Mouse (Mus musculus): ENCODE results near the gene Rogdi. TPM values are rescaled to one million over a fixed set of nuclear protein-coding genes. Genes with fewer than 3 reads are reported as not detected.
A peak's percentile ranks its signal among the peaks of the same experiment; 100 is the strongest.

The Rogdi gene
- 53.5 and 59.9 TPM in 2 replicates for polyA plus RNA-seq (2014; fragmentation: Nextera tagmentation; extraction: Ambion mirVana)

GRCm38 (mm10) chr16:5013054-5013838 lies at the start of gene Rogdi:
Rogdi (minus strand) TSS chr16:5013553.
- ATAC-seq (ENCODE audit: insufficient read depth), result peak; percentile 99
- Histone ChIP-seq H3K4me2 (peak within 1 kb of the TSS; percentile 73), H3K9me3 (ENCODE audit: low read depth, low read length) (no peaks in the 10 kb centered on the region), H3K4me1 (ENCODE audit: insufficient read depth) (no peaks in the 10 kb centered on the region), H3K27me3 (ENCODE audit: insufficient read depth, low read length) (no peaks in the 10 kb centered on the region), H3K27ac (ENCODE audit: low read depth) (no peak within 1 kb of the TSS), H3K36me3 (ENCODE audit: insufficient read depth) (peaks cover 46% of the 10 kb centered on the region), H3K9ac (peak within 1 kb of the TSS; percentile 65), H3K4me3 (ENCODE audit: low read depth, low read length) (peak within 1 kb of the TSS; percentile 68)
- WGBS, result under 1% methylated on average over 63 of the region's 63 CpGs
- peak; percentile 100 for DNase-seq
- TF ChIP-seq CTCF (IDR thresholded peaks at IDR 0.05; ENCODE audit: low read depth), result no peak

- no peak overlapping the region for H3K9ac ChIP-seq
- H3K4me3 ChIP-seq (ENCODE audit: low read depth, low read length), result no peak overlapping the region
- ATAC-seq (ENCODE audit: insufficient read depth) (no peak), DNase-seq (peak; percentile 46)
- no peaks in the 10 kb centered on the region for H3K27me3 ChIP-seq (ENCODE audit: insufficient read depth, low read length)
- H3K9me3 ChIP-seq (ENCODE audit: low read depth, low read length), result no peaks in the 10 kb centered on the region
- no peaks in the 10 kb centered on the region for H3K4me1 ChIP-seq (ENCODE audit: insufficient read depth)
- H3K27ac ChIP-seq (ENCODE audit: low read depth), result no peak overlapping the region
- H3K4me2 ChIP-seq, result no peak overlapping the region
- H3K36me3 ChIP-seq (ENCODE audit: insufficient read depth), result peaks cover 66% of the 10 kb centered on the region
- TF ChIP-seq CTCF (IDR thresholded peaks at IDR 0.05; ENCODE audit: low read depth), result peak; percentile 50
- 70% methylated on average over 1 of the region's 1 CpGs for WGBS
These were observed 44.8 kb upstream of the Rogdi start for GRCm38 (mm10) chr16:5058114-5058513.

GRCm38 (mm10) chr16:5050251-5051110 lies 37.1 kb upstream of the Rogdi start:
- no peaks in the 10 kb centered on the region for H3K9me3 ChIP-seq (ENCODE audit: low read depth, low read length)
- WGBS, result under 1% methylated on average over 68 of the region's 78 CpGs
- H3K36me3 ChIP-seq (ENCODE audit: insufficient read depth), result peaks cover 37% of the 10 kb centered on the region
- DNase-seq, result peak; percentile 86
- peak overlapping the region; percentile 85 for H3K9ac ChIP-seq
- peak; percentile 78 for ATAC-seq (ENCODE audit: insufficient read depth)
- H3K4me2 ChIP-seq, result peak overlapping the region; percentile 95
- TF ChIP-seq CTCF (IDR thresholded peaks at IDR 0.05; ENCODE audit: low read depth), result no peak
- H3K4me1 ChIP-seq (ENCODE audit: insufficient read depth), result no peaks in the 10 kb centered on the region; the same call in 1 of the 2 replicates
- peak overlapping the region; percentile 98 for H3K27ac ChIP-seq (ENCODE audit: low read depth)
- no peaks in the 10 kb centered on the region for H3K27me3 ChIP-seq (ENCODE audit: insufficient read depth, low read length)
- peak overlapping the region; percentile 97 for H3K4me3 ChIP-seq (ENCODE audit: low read depth, low read length)

GRCm38 (mm10) chr16:5049774-5050234 lies 36.5 kb upstream of the Rogdi start, which contains the start of the genes Glyr1 and Ubn1:
Glyr1 (minus strand) TSS chr16:5049863.
Ubn1 (plus strand) TSS chr16:5050057.
- peaks cover 37% of the 10 kb centered on the region for H3K36me3 ChIP-seq (ENCODE audit: insufficient read depth)
- H3K9me3 ChIP-seq (ENCODE audit: low read depth, low read length), result no peaks in the 10 kb centered on the region
- no peak for TF ChIP-seq CTCF (IDR thresholded peaks at IDR 0.05; ENCODE audit: low read depth)
- H3K27me3 ChIP-seq (ENCODE audit: insufficient read depth, low read length), result no peaks in the 10 kb centered on the region
- peak within 1 kb of the TSS; percentile 92 for H3K9ac ChIP-seq
- ATAC-seq (ENCODE audit: insufficient read depth) (peak; percentile 99), DNase-seq (peak; percentile 100)
- WGBS, result under 1% methylated on average over 54 of the region's 56 CpGs
- H3K4me3 ChIP-seq (ENCODE audit: low read depth, low read length), result peak within 1 kb of the TSS; percentile 97
- no peaks in the 10 kb centered on the region; the same call in 1 of the 2 replicates for H3K4me1 ChIP-seq (ENCODE audit: insufficient read depth)
- H3K27ac ChIP-seq (ENCODE audit: low read depth), result peak within 1 kb of the TSS; percentile 98
- peak within 1 kb of the TSS; percentile 95 for H3K4me2 ChIP-seq

GRCm38 (mm10) chr16:5049182-5049773 lies 35.9 kb upstream of the Rogdi start:
- ATAC-seq (ENCODE audit: insufficient read depth), result peak; percentile 59

GRCm38 (mm10) chr16:5045322-5045721 lies 32.0 kb upstream of the Rogdi start:
- no peak overlapping the region for H3K4me3 ChIP-seq (ENCODE audit: low read depth, low read length)
- H3K4me2 ChIP-seq, result no peak overlapping the region
- no peaks in the 10 kb centered on the region for H3K9me3 ChIP-seq (ENCODE audit: low read depth, low read length)
- ATAC-seq (ENCODE audit: insufficient read depth), result no peak
- no peaks in the 10 kb centered on the region for H3K27me3 ChIP-seq (ENCODE audit: insufficient read depth, low read length)
- no peak overlapping the region for H3K9ac ChIP-seq
- peaks cover 69% of the 10 kb centered on the region for H3K36me3 ChIP-seq (ENCODE audit: insufficient read depth)
- H3K4me1 ChIP-seq (ENCODE audit: insufficient read depth), result no peaks in the 10 kb centered on the region
- 93% methylated on average over 3 of the region's 3 CpGs for WGBS
- DNase-seq, result no peak
- TF ChIP-seq CTCF (IDR thresholded peaks at IDR 0.05; ENCODE audit: low read depth), result no peak
- H3K27ac ChIP-seq (ENCODE audit: low read depth), result no peak overlapping the region

More at GRCm38 (mm10) chr16:5049182-5049773, 35.9 kb upstream of the Rogdi start:
- WGBS, result under 1% methylated on average over 38 of the region's 38 CpGs
- Histone ChIP-seq H3K4me2 (peak overlapping the region; percentile 90), H3K4me1 (ENCODE audit: insufficient read depth) (no peaks in the 10 kb centered on the region; the same call in 1 of the 2 replicates), H3K27ac (ENCODE audit: low read depth) (peak overlapping the region; percentile 88), H3K9ac (peak overlapping the region; percentile 92), H3K4me3 (ENCODE audit: low read depth, low read length) (peak overlapping the region; percentile 97), H3K9me3 (ENCODE audit: low read depth, low read length) (no peaks in the 10 kb centered on the region), H3K27me3 (ENCODE audit: insufficient read depth, low read length) (no peaks in the 10 kb centered on the region), H3K36me3 (ENCODE audit: insufficient read depth) (peaks cover 42% of the 10 kb centered on the region)
- no peak for DNase-seq
- TF ChIP-seq CTCF (IDR thresholded peaks at IDR 0.05; ENCODE audit: low read depth), result no peak

Measured in lung, embryonic 14.5 days (tissue).